ENCODE assay signal across 11 mouse cellular contexts in the genomic region with DNA sequence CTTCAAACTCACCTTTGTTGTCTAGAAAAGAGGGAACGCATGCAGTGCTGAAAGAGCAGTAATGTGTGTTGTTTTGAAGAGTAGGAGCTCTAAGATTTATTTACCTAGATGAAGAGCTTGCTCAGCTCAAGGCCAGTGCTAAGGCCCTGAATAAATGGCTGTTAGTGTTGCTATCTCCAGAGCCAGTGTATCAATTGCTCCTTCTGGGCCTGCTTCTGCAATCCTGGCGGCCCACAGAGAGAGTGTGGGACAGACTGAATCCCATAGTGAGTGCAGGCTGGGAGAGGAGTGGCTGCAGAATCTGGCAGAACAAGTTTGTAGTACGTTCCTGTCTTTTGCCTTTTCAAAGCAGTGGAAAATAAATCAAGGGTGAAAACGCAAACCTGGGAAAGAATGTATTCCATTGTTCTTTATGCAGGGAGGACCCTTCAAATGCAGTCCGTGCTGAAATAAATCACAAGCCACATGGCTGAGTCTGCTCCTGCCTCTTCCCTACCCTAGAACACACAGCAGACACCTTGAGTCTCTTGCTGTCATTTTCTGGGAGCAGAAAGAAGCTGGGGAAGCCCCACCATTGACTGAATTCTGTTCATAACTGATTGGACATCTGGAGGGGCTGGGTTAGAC.
DNase-seq lines count a peak whose midpoint lies in the region; ATAC-seq lines count a peak whose summit lies in the region.
"Had no signal": no experiment of that assay in that cellular context is flagged by ENCODE, and none has a peak within 500 bp of the region (broad histone marks: within the 10 kb centered on the region; RNA-seq: fewer than 3 reads in every experiment).

No protein-coding gene starts in this region.

- no peak overlapping the region for H3K9ac ChIP-seq in kidney, embryonic 15.5 days
- H3K9ac ChIP-seq in limb, embryonic 12.5 days (replicated peaks): no peak overlapping the region

- peaks cover 31% of the 10 kb centered on the region for H3K4me1 ChIP-seq in kidney, embryonic 15.5 days
- peaks cover 39% of the 10 kb centered on the region for H3K4me1 ChIP-seq in embryonic facial prominence, embryonic 10.5 days
- peaks cover 42% of the 10 kb centered on the region for H3K4me1 ChIP-seq in limb, embryonic 12.5 days (replicated peaks)

- no peaks in the 10 kb centered on the region for H3K9me3 ChIP-seq in kidney, embryonic 15.5 days (replicated peaks)
- H3K9me3 ChIP-seq in embryonic facial prominence, embryonic 10.5 days: no peaks in the 10 kb centered on the region
- no peaks in the 10 kb centered on the region for H3K9me3 ChIP-seq in limb, embryonic 12.5 days

- H3K4me2 ChIP-seq in kidney, embryonic 15.5 days: no peak overlapping the region
- no peak overlapping the region for H3K4me2 ChIP-seq in limb, embryonic 12.5 days

- peak; percentile 8 for DNase-seq in adrenal gland, adult 8-10 months
- no peak for DNase-seq in adrenal gland, postnatal 25 days
- no peak for DNase-seq in kidney, postnatal 14 days
- DNase-seq in embryonic facial prominence, embryonic 10.5 days (ENCODE audit: low spot score): no peak
- no peak for DNase-seq in thymus, postnatal 0 days (ENCODE audit: low spot score)
- DNase-seq in gastrocnemius, postnatal 4 days (ENCODE audit: low spot score in 2 of 2): no peak
- DNase-seq: adrenal gland, postnatal 10 days; cerebellum, adult 9-11 months; liver had no signal

- no peaks in the 10 kb centered on the region for H3K27me3 ChIP-seq in kidney, embryonic 15.5 days
- H3K27me3 ChIP-seq in embryonic facial prominence, embryonic 10.5 days (replicated peaks; ENCODE audit: low read depth, poor library complexity, severe bottlenecking): no peaks in the 10 kb centered on the region
- H3K27me3 ChIP-seq in limb, embryonic 12.5 days: no peaks in the 10 kb centered on the region

- peak; percentile 38; the same call in 1 of the 2 replicates for ATAC-seq in kidney, embryonic 15.5 days (replicated peaks; ENCODE audit: low FRiP score)
- no peak for ATAC-seq in limb, embryonic 12.5 days (ENCODE audit: insufficient number of reproducible peaks, insufficient read depth, low FRiP score, low TSS enrichment, low read depth)

- H3K27ac ChIP-seq in kidney, embryonic 15.5 days: peak overlapping the region; percentile 67
- peak overlapping the region; percentile 67 for H3K27ac ChIP-seq in embryonic facial prominence, embryonic 10.5 days (replicated peaks)
- peak overlapping the region; percentile 81 for H3K27ac ChIP-seq in limb, embryonic 12.5 days

- 39% methylated on average over 5 of the region's 5 CpGs for WGBS in kidney, embryonic 15.5 days
- WGBS in embryonic facial prominence, embryonic 10.5 days: 41% methylated on average over 5 of the region's 5 CpGs
- 39% methylated on average over 5 of the region's 5 CpGs for WGBS in limb, embryonic 12.5 days

- no peaks in the 10 kb centered on the region for H3K36me3 ChIP-seq in kidney, embryonic 15.5 days
- H3K36me3 ChIP-seq in embryonic facial prominence, embryonic 10.5 days (replicated peaks): peaks cover 15% of the 10 kb centered on the region; the same call in 1 of the 2 replicates
- peaks cover 8% of the 10 kb centered on the region for H3K36me3 ChIP-seq in limb, embryonic 12.5 days

- no peak overlapping the region for H3K4me3 ChIP-seq in kidney, embryonic 15.5 days (replicated peaks)
- H3K4me3 ChIP-seq in embryonic facial prominence, embryonic 10.5 days: no peak overlapping the region
- no peak overlapping the region for H3K4me3 ChIP-seq in limb, embryonic 12.5 days (replicated peaks)
